Mouse (Mus musculus): ENCODE data around the gene A930002H24Rik. TPM values are rescaled to one million over a fixed set of nuclear protein-coding genes. Genes with fewer than 3 reads are reported as not detected.
"Not testable (repeated sequence)": the region's sequence is repeated elsewhere in the genome, so short reads cannot be mapped to it uniquely, and the experiment has no call there.

A930002H24Rik gene
- polyA plus RNA-seq, 1 experiment from 2014 or later = 2.9 TPM

GRCm38 (mm10) chr17:63857023-63857544, 6.5 kb downstream of the A930002H24Rik start:
- WGBS = 85% methylated on average over 7 of the region's 7 CpGs

GRCm38 (mm10) chr17:63850016-63850415, 13.6 kb downstream of the A930002H24Rik start:
- Histone ChIP-seq H3K4me1 (0 out of 2 replicates have a peak, but pooled peaks cover 5% of the 10 kb centered on the region), H3K27me3 (no peaks in the 10 kb centered on the region), H3K36me3 (no peaks in the 10 kb centered on the region), H3K4me3 (0 out of 2 replicates have a peak overlapping the region, but pooled peaks have one; percentile 69), H3K4me2 (replicated peaks) (peak overlapping the region; percentile 61), H3K9ac (no peak overlapping the region), H3K9me3 (no peaks in the 10 kb centered on the region), H3K27ac (no peak overlapping the region)
- 85% methylated on average over 9 of the region's 9 CpGs for WGBS
- ATAC-seq (ENCODE audit: low FRiP score, low read depth) = peak; percentile 16; the same call in 1 of the 2 replicates

More at GRCm38 (mm10) chr17:63857023-63857544, 6.5 kb downstream of the A930002H24Rik start:
- Histone ChIP-seq H3K4me3 (no peak overlapping the region), H3K9ac (no peak overlapping the region), H3K27ac (no peak overlapping the region), H3K36me3 (no peaks in the 10 kb centered on the region), H3K4me2 (replicated peaks) (no peak overlapping the region), H3K4me1 (peaks cover 8% of the 10 kb centered on the region), H3K27me3 (no peaks in the 10 kb centered on the region), H3K9me3 (no peaks in the 10 kb centered on the region)
- no peak for ATAC-seq (ENCODE audit: low FRiP score, low read depth)

GRCm38 (mm10) chr17:63849566-63849965, 14.0 kb downstream of the A930002H24Rik start:
- H3K27me3 ChIP-seq = no peaks in the 10 kb centered on the region
- H3K9ac ChIP-seq = peak overlapping the region; percentile 85
- 0% methylated on average over 22 of the region's 22 CpGs for WGBS
- H3K4me1 ChIP-seq = 0 out of 2 replicates have a peak, but pooled peaks cover 5% of the 10 kb centered on the region
- no peaks in the 10 kb centered on the region for H3K36me3 ChIP-seq
- no peak overlapping the region; the same call in 1 of the 2 replicates for H3K27ac ChIP-seq
- peak overlapping the region; percentile 61 for H3K4me2 ChIP-seq (replicated peaks)
- no peaks in the 10 kb centered on the region for H3K9me3 ChIP-seq
- peak; percentile 100 for ATAC-seq (ENCODE audit: low FRiP score, low read depth)
- H3K4me3 ChIP-seq = peak overlapping the region; percentile 69

GRCm38 (mm10) chr17:63849151-63849550, 14.4 kb downstream of the A930002H24Rik start:
- H3K4me2 ChIP-seq (replicated peaks) = peak overlapping the region; percentile 61
- H3K4me3 ChIP-seq = peak overlapping the region; percentile 69
- 8% methylated on average over 6 of the region's 6 CpGs for WGBS
- H3K9me3 ChIP-seq = no peaks in the 10 kb centered on the region
- 0 out of 2 replicates have a peak, but pooled peaks cover 5% of the 10 kb centered on the region for H3K4me1 ChIP-seq
- peak overlapping the region; percentile 85 for H3K9ac ChIP-seq
- ATAC-seq (ENCODE audit: low FRiP score, low read depth) = peak; percentile 38; the same call in 1 of the 2 replicates
- no peaks in the 10 kb centered on the region for H3K27me3 ChIP-seq
- H3K36me3 ChIP-seq = no peaks in the 10 kb centered on the region
- no peak overlapping the region; the same call in 1 of the 2 replicates for H3K27ac ChIP-seq

GRCm38 (mm10) chr17:63845766-63846165, 17.8 kb downstream of the A930002H24Rik start:
- H3K36me3 ChIP-seq; H3K4me3 ChIP-seq; H3K9ac ChIP-seq; H3K4me1 ChIP-seq; H3K27me3 ChIP-seq; H3K9me3 ChIP-seq; ATAC-seq (ENCODE audit: low FRiP score, low read depth); H3K4me2 ChIP-seq (replicated peaks); H3K27ac ChIP-seq: not testable (repeated sequence)
- 93% methylated on average over 3 of the region's 3 CpGs for WGBS

- Histone ChIP-seq H3K36me3 (no peaks in the 10 kb centered on the region), H3K4me1 (0 out of 2 replicates have a peak, but pooled peaks cover 5% of the 10 kb centered on the region), H3K9ac (no peak overlapping the region), H3K4me2 (replicated peaks) (no peak overlapping the region), H3K27ac (no peak overlapping the region), H3K9me3 (no peaks in the 10 kb centered on the region), H3K27me3 (no peaks in the 10 kb centered on the region), H3K4me3 (no peak overlapping the region)
- no peak for ATAC-seq (ENCODE audit: low FRiP score, low read depth)
- WGBS = 74% methylated on average over 5 of the region's 5 CpGs
These were observed 18.7 kb downstream of the A930002H24Rik start for GRCm38 (mm10) chr17:63844936-63845335.

GRCm38 (mm10) chr17:63842226-63842625, 21.4 kb downstream of the A930002H24Rik start:
- Histone ChIP-seq H3K36me3 (no peaks in the 10 kb centered on the region), H3K9ac (no peak overlapping the region), H3K4me1 (no peaks in the 10 kb centered on the region), H3K4me3 (no peak overlapping the region), H3K27me3 (no peaks in the 10 kb centered on the region), H3K9me3 (no peaks in the 10 kb centered on the region), H3K4me2 (replicated peaks) (no peak overlapping the region), H3K27ac (no peak overlapping the region)
- ATAC-seq (ENCODE audit: low FRiP score, low read depth) = no peak
- WGBS = 94% methylated on average over 1 of the region's 1 CpGs

- no peak overlapping the region for H3K9ac ChIP-seq
- H3K4me2 ChIP-seq (replicated peaks) = no peak overlapping the region
- no peaks in the 10 kb centered on the region for H3K36me3 ChIP-seq
- no peak overlapping the region for H3K27ac ChIP-seq
- no peaks in the 10 kb centered on the region for H3K27me3 ChIP-seq
- no peaks in the 10 kb centered on the region for H3K9me3 ChIP-seq
- no peak overlapping the region for H3K4me3 ChIP-seq
- no peaks in the 10 kb centered on the region for H3K4me1 ChIP-seq
- ATAC-seq (ENCODE audit: low FRiP score, low read depth) = no peak
- 92% methylated on average over 3 of the region's 3 CpGs for WGBS
These were observed 23.8 kb downstream of the A930002H24Rik start for GRCm38 (mm10) chr17:63839636-63840269.

GRCm38 (mm10) chr17:63838144-63838543, 25.4 kb downstream of the A930002H24Rik start:
- Histone ChIP-seq H3K4me2 (replicated peaks) (no peak overlapping the region), H3K27me3 (no peaks in the 10 kb centered on the region), H3K4me1 (no peaks in the 10 kb centered on the region), H3K27ac (no peak overlapping the region), H3K9ac (no peak overlapping the region), H3K9me3 (no peaks in the 10 kb centered on the region), H3K4me3 (no peak overlapping the region), H3K36me3 (no peaks in the 10 kb centered on the region)
- 88% methylated on average over 8 of the region's 8 CpGs for WGBS
- ATAC-seq (ENCODE audit: low FRiP score, low read depth) = no peak

GRCm38 (mm10) chr17:63836641-63837040, 26.9 kb downstream of the A930002H24Rik start:
- ATAC-seq (ENCODE audit: low FRiP score, low read depth) = no peak
- H3K4me2 ChIP-seq (replicated peaks) = no peak overlapping the region
- 88% methylated on average over 8 of the region's 8 CpGs for WGBS

GRCm38 (mm10) chr17:63836223-63836622, 27.4 kb downstream of the A930002H24Rik start:
- no peak overlapping the region for H3K4me2 ChIP-seq (replicated peaks)
- ATAC-seq (ENCODE audit: low FRiP score, low read depth) = no peak

More at GRCm38 (mm10) chr17:63836641-63837040, 26.9 kb downstream of the A930002H24Rik start:
- no peak overlapping the region for H3K9ac ChIP-seq
- H3K4me1 ChIP-seq = no peaks in the 10 kb centered on the region
- no peak overlapping the region for H3K27ac ChIP-seq
- no peaks in the 10 kb centered on the region for H3K36me3 ChIP-seq
- no peaks in the 10 kb centered on the region for H3K9me3 ChIP-seq
- no peaks in the 10 kb centered on the region for H3K27me3 ChIP-seq
- no peak overlapping the region for H3K4me3 ChIP-seq

GRCm38 (mm10) chr17:63831550-63831949, 32.0 kb downstream of the A930002H24Rik start:
- H3K9ac ChIP-seq = no peak overlapping the region
- 68% methylated on average over 4 of the region's 4 CpGs for WGBS
- no peaks in the 10 kb centered on the region for H3K9me3 ChIP-seq
- no peaks in the 10 kb centered on the region for H3K27me3 ChIP-seq
- H3K27ac ChIP-seq = no peak overlapping the region
- H3K4me3 ChIP-seq = no peak overlapping the region
- H3K4me2 ChIP-seq (replicated peaks) = no peak overlapping the region
- no peak for ATAC-seq (ENCODE audit: low FRiP score, low read depth)
- H3K4me1 ChIP-seq = no peaks in the 10 kb centered on the region
- H3K36me3 ChIP-seq = no peaks in the 10 kb centered on the region

More at GRCm38 (mm10) chr17:63836223-63836622, 27.4 kb downstream of the A930002H24Rik start:
- no peak overlapping the region for H3K27ac ChIP-seq
- H3K9me3 ChIP-seq = no peaks in the 10 kb centered on the region
- H3K4me3 ChIP-seq = no peak overlapping the region
- no peaks in the 10 kb centered on the region for H3K27me3 ChIP-seq
- H3K9ac ChIP-seq = no peak overlapping the region
- no peaks in the 10 kb centered on the region for H3K4me1 ChIP-seq
- H3K36me3 ChIP-seq = no peaks in the 10 kb centered on the region
- 77% methylated on average over 2 of the region's 2 CpGs for WGBS

Measured in limb, embryonic 13.5 days (tissue).